Mouse (Mus musculus): ENCODE data around the gene Fam110c. TPM values are rescaled to one million over a fixed set of nuclear protein-coding genes. Genes with fewer than 3 reads are reported as not detected.

Gene Fam110c
- 0.32 and 0.40 TPM in 2 replicates for total RNA-seq (2012; rRNA removed)

- peak within 1 kb of the TSS; percentile 47; the same call in 1 of the 2 replicates for H3K9ac ChIP-seq (ENCODE audit: insufficient read depth, low read depth, low read length, poor library complexity, severe bottlenecking)
- H3K9me3 ChIP-seq (ENCODE audit: control insufficient read depth, insufficient read depth, low read depth, low read length), result no peaks in the 10 kb centered on the region
- no peak for DNase-seq (ENCODE audit: low read depth, low spot score)
- no peak within 1 kb of the TSS for H3K27ac ChIP-seq (ENCODE audit: insufficient read depth, low read depth, low read length, poor library complexity, severe bottlenecking)
- TF ChIP-seq ZC3H11A (IDR thresholded peaks at IDR 0.05; ENCODE audit: borderline replicate concordance, low read depth, low read length), result no peak
- TF ChIP-seq CHD2 (IDR thresholded peaks at IDR 0.05; ENCODE audit: low read depth, low read length), result no peak
- no peak for TF ChIP-seq ZNF384 (IDR thresholded peaks at IDR 0.05; ENCODE audit: low read depth, low read length)
- no peak for TF ChIP-seq MAFK (IDR thresholded peaks at IDR 0.05; ENCODE audit: insufficient read depth, low read depth, low read length)
- TF ChIP-seq HCFC1 (IDR thresholded peaks at IDR 0.05; ENCODE audit: borderline replicate concordance, insufficient read depth, low read length), result no peak
- H3K36me3 ChIP-seq (ENCODE audit: control insufficient read depth, insufficient read depth, low read length, poor library complexity, severe bottlenecking), result no peaks in the 10 kb centered on the region
- peak within 1 kb of the TSS; percentile 70 for H3K4me3 ChIP-seq (ENCODE audit: insufficient read depth in 1 of 2, low read depth in 1 of 2, low read length in 2 of 2, poor library complexity in 1 of 2, severe bottlenecking in 1 of 2)
- H3K4me1 ChIP-seq (ENCODE audit: control insufficient read depth in 2 of 2, insufficient read depth in 2 of 2, low read length in 2 of 2, poor library complexity in 1 of 2), result peaks cover 0 to 4% of the 10 kb centered on the region in 2 experiments; a peak in 1 of 4 replicates
- in situ Hi-C loops (cut with MboI; ENCODE audit: low sequenced_read_pairs in 2 of 2, unreplicated experiment in 2 of 2), result no loop called here
Observed at GRCm38 (mm10) chr12:31073412-31074354, at the start of gene Fam110c. TSS of gene Fam110c (plus strand) at chr12:31073861.

- DNase-seq (ENCODE audit: low read depth, low spot score), result no peak
- in situ Hi-C loops (cut with MboI; ENCODE audit: low sequenced_read_pairs in 2 of 2, unreplicated experiment in 2 of 2), result no loop called here
Observed at GRCm38 (mm10) chr12:31026423-31026822, 47.2 kb upstream of the Fam110c start.

GRCm38 (mm10) chr12:31052066-31052465, 21.6 kb upstream of the Fam110c start:
- H3K9ac ChIP-seq (ENCODE audit: insufficient read depth, low read depth, low read length, poor library complexity, severe bottlenecking), result no peak overlapping the region
- no peak overlapping the region for H3K4me3 ChIP-seq (ENCODE audit: insufficient read depth in 1 of 2, low read depth in 1 of 2, low read length in 2 of 2, poor library complexity in 1 of 2, severe bottlenecking in 1 of 2)
- TF ChIP-seq HCFC1 (IDR thresholded peaks at IDR 0.05; ENCODE audit: borderline replicate concordance, insufficient read depth, low read length) (no peak), ZC3H11A (IDR thresholded peaks at IDR 0.05; ENCODE audit: borderline replicate concordance, low read depth, low read length) (no peak), CHD2 (IDR thresholded peaks at IDR 0.05; ENCODE audit: low read depth, low read length) (no peak)
- no peaks in the 10 kb centered on the region for H3K9me3 ChIP-seq (ENCODE audit: control insufficient read depth, insufficient read depth, low read depth, low read length)
- H3K4me1 ChIP-seq (ENCODE audit: control insufficient read depth in 2 of 2, insufficient read depth in 2 of 2, low read length in 2 of 2, poor library complexity in 1 of 2), result no peaks in the 10 kb centered on the region
- no peak overlapping the region for H3K27ac ChIP-seq (ENCODE audit: insufficient read depth, low read depth, low read length, poor library complexity, severe bottlenecking)
- no peak for DNase-seq (ENCODE audit: low read depth, low spot score)
- H3K36me3 ChIP-seq (ENCODE audit: control insufficient read depth, insufficient read depth, low read length, poor library complexity, severe bottlenecking), result no peaks in the 10 kb centered on the region
- in situ Hi-C loops (cut with MboI; ENCODE audit: low sequenced_read_pairs in 2 of 2, unreplicated experiment in 2 of 2), result no loop called here

More at GRCm38 (mm10) chr12:31026423-31026822, 47.2 kb upstream of the Fam110c start:
- Histone ChIP-seq H3K36me3 (ENCODE audit: control insufficient read depth, insufficient read depth, low read length, poor library complexity, severe bottlenecking) (no peaks in the 10 kb centered on the region), H3K4me3 (ENCODE audit: insufficient read depth in 1 of 2, low read depth in 1 of 2, low read length in 2 of 2, poor library complexity in 1 of 2, severe bottlenecking in 1 of 2) (no peak overlapping the region), H3K4me1 (ENCODE audit: control insufficient read depth in 2 of 2, insufficient read depth in 2 of 2, low read length in 2 of 2, poor library complexity in 1 of 2) (no peaks in the 10 kb centered on the region), H3K9me3 (ENCODE audit: control insufficient read depth, insufficient read depth, low read depth, low read length) (no peaks in the 10 kb centered on the region), H3K27ac (ENCODE audit: insufficient read depth, low read depth, low read length, poor library complexity, severe bottlenecking) (no peak overlapping the region), H3K9ac (ENCODE audit: insufficient read depth, low read depth, low read length, poor library complexity, severe bottlenecking) (no peak overlapping the region)
- TF ChIP-seq HCFC1 (IDR thresholded peaks at IDR 0.05; ENCODE audit: borderline replicate concordance, insufficient read depth, low read length) (no peak), MAFK (IDR thresholded peaks at IDR 0.05; ENCODE audit: insufficient read depth, low read depth, low read length) (no peak), CHD2 (IDR thresholded peaks at IDR 0.05; ENCODE audit: low read depth, low read length) (no peak), ZNF384 (IDR thresholded peaks at IDR 0.05; ENCODE audit: low read depth, low read length) (no peak), ZC3H11A (IDR thresholded peaks at IDR 0.05; ENCODE audit: borderline replicate concordance, low read depth, low read length) (no peak)

- Histone ChIP-seq H3K36me3 (ENCODE audit: control insufficient read depth, insufficient read depth, low read length, poor library complexity, severe bottlenecking) (no peaks in the 10 kb centered on the region), H3K9ac (ENCODE audit: insufficient read depth, low read depth, low read length, poor library complexity, severe bottlenecking) (no peak overlapping the region), H3K4me1 (ENCODE audit: control insufficient read depth in 2 of 2, insufficient read depth in 2 of 2, low read length in 2 of 2, poor library complexity in 1 of 2) (no peaks in the 10 kb centered on the region), H3K27ac (ENCODE audit: insufficient read depth, low read depth, low read length, poor library complexity, severe bottlenecking) (no peak overlapping the region), H3K4me3 (ENCODE audit: insufficient read depth in 1 of 2, low read depth in 1 of 2, low read length in 2 of 2, poor library complexity in 1 of 2, severe bottlenecking in 1 of 2) (no peak overlapping the region), H3K9me3 (ENCODE audit: control insufficient read depth, insufficient read depth, low read depth, low read length) (no peaks in the 10 kb centered on the region)
- no peak for TF ChIP-seq CHD2 (IDR thresholded peaks at IDR 0.05; ENCODE audit: low read depth, low read length)
- TF ChIP-seq ZNF384 (IDR thresholded peaks at IDR 0.05; ENCODE audit: low read depth, low read length), result no peak
- TF ChIP-seq MAFK (IDR thresholded peaks at IDR 0.05; ENCODE audit: insufficient read depth, low read depth, low read length), result no peak
- in situ Hi-C loops (cut with MboI; ENCODE audit: low sequenced_read_pairs in 2 of 2, unreplicated experiment in 2 of 2), result no loop called here
- no peak for DNase-seq (ENCODE audit: low read depth, low spot score)
Observed at GRCm38 (mm10) chr12:31056291-31056864, 17.3 kb upstream of the Fam110c start.

Data from ES-E14 (cell line).